Mouse (Mus musculus) embryonic stem cell, embryonic (primary cell): ENCODE measurements around the gene 4933428M09Rik.
"Not testable (repeated sequence)": the region's sequence is repeated elsewhere in the genome, so short reads cannot be mapped to it uniquely, and the experiment has no call there.

Source experiments
- CTCF ChIA-PET, 4 experiments: fragments of 300-600 bp in 2 of 4; fragments of 350-600 bp in 2 of 4; sonication (Branson Sonifier 250); formaldehyde crosslinking; loops; one replicate each; lab custom pipeline; 2022; ENCODE audit warnings: inconsistent platforms in 2 of 4; lab: Charles Lee
- POLR2A ChIA-PET, 4 experiments: fragments of 300-600 bp in 2 of 4; fragments of 350-600 bp in 2 of 4; sonication (Branson Sonifier 250); formaldehyde crosslinking; loops; one replicate each; lab custom pipeline; 2022; ENCODE audit warnings: antibody characterized with exemption in 4 of 4, inconsistent platforms in 1 of 4; lab: Charles Lee

4933428M09Rik gene

DNA sequence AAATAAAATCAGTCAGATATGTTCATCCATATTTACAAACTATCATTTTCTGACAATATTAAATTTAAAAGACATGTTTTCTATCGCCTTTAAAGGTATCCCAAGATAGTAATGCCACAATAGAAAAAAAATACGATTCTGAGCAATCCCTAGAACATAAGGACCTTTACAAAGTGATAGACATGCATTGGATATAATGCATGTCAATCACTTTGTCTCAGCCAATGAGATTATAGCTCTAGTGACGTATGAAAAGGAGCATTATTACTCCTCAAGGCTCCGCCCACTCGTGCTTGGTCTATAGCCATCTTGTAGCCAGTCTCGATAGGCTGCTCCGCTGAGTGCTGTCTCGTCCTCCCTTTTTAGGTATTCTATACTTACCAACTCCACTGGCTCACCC is at the start of gene 4933428M09Rik:
Gene 4933428M09Rik, plus strand, starts transcription at position 301 of the 400 bp plus-strand sequence.
- ChIA-PET POLR2A (no interaction called here), CTCF (no interaction called here)

DNA sequence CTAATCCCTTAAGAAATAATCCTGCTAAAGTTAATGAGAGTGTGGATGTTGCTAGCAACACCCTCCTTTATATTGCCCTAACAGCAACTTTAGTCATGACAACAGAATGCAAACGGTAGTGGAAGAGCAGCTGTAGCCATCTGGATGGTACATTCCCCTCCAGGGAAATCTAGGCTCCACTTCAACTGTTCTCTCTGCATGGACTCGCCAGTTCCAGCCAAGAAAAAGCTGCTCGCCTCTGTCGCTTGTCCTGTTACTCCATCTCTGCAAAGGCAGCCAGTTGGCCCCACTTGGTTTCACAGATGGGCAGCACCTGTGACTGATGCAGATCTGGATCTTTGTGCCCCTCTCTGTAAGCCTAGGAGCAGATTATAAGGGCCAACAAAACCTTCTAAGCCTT is 45.0 kb upstream of the 4933428M09Rik start:
- CTCF ChIA-PET: no interaction called here
- POLR2A ChIA-PET: no interaction called here

DNA sequence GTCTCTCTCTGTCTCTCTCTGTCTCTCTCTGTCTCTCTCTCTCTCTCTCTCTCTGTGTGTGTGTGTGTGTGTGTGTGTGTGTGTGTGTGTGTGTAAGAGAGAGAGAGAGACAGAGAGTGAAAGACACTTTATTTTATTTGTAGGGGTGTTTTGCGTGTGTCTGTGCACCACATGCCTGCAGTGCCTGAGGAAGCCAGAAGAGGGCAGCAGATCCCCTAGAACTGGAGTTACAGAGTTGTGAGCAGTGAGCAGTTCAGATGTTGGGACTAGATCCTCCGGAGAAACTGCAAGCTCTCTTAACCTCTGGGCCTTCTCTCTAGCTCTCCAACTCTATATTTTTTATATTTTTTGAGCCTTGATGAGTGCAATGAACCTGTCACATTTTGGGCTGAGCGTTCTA is 12.5 kb downstream of the 4933428M09Rik start:
- POLR2A ChIA-PET: not testable (repeated sequence)
- CTCF ChIA-PET: interaction anchor here in 3 of 4 experiments (0.6 to 0.8 kb wide), 5 partner anchors 20 to 1134 kb away, joined by 3 to 6 read pairs (median 4); no protein-coding TSS in a partner anchor

DNA sequence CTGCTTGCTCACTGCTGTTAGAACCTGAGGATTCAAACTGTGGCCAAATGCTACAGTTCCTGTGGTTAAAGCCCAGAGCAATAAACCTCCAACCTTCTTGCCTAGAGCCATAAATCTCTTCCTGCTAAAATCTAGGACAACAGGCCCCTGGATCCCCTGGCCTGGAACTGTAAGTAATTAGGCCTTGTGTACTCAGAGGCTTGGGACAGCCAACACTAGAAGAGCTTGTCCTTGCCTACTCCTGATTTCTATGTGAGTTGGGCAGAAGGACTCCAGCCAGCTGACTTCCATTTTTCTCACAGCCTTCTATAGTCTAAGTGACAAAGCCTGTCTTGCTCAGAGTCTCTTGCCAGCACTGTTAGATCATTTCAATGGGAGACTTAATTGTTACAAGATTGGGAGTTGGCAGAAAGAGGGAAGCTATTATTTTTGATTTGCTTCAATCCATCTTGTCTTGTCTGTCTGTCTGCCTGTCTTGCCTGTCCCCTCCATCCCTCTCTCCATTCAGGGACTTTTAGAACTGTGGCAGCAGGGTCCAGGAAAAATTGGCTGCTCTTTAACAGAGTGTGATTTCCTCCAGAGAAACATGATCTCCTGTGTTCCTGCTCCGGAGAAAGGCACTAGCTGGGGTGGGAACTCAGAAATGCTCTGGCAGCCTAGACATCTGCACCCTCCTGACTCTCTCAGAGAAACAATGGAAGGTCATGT is 15.7 kb downstream of the 4933428M09Rik start:
- CTCF ChIA-PET: no interaction called here
- POLR2A ChIA-PET: no interaction called here

DNA sequence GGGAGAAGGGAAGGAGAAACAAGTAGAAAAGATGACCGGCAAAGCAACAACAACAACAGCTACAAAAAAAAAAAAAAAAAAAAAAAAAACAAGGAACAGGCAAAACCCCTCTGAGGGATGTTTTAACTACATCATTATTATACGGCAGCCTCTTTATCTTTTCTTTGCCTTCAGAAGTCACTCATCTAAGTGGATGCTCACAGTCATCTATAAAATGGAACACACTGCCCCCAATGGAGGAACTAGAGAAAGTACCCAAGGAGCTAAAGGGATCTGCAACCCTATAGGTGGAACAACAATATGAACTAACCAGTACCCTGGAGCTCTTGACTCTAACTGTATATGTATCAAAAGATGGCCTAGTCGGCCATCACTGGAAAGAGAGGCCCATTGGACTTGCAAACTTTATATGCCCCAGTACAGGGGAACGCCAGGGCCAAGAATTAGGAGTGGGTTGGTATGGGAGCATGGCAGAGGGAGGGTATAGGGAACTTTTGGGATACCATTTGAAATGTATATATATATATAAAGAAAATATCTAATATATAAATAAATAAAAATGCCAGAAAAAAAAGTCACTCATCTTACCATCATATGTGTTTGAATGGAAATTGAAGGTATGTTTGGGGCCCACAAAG is 30.3 kb downstream of the 4933428M09Rik start:
- CTCF ChIA-PET: interaction anchor here (0.6 to 1.4 kb wide), 8 partner anchors 9 to 928 kb away, joined by 3 to 8 read pairs (median 4); no protein-coding TSS in a partner anchor

DNA sequence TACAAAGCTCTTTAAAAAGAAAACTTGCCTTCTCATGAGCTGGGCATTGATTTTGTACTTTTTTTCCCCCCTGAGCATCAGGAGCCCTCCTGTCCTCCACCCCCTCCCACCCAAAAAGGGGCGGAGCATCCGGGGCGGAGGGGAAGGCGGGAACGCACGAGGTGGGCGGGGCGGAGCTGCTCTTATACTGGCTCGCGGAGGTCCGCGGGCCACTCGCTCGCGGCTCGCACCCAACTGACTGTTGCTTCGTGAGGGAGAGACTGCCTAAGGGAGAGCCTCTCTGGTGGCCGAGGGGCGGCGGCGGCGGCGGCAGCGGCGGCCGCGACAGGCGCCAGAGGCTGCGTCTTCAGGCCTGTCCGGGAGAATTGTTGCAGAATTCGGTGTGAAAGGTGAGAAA is 30.8 kb downstream of the 4933428M09Rik start, which contains the start of gene Mum1l1:
Gene Mum1l1, plus strand, starts transcription at position 214 of the 397 bp plus-strand sequence.
- POLR2A ChIA-PET: interaction anchor here in 3 of 4 experiments (0.7 to 2.2 kb wide), 7 partner anchors 9 to 124 kb away, joined by 3 to 9 read pairs (median 4); partner anchors contain the start of gene Trap1a (in 1 of the 3)
- CTCF ChIA-PET: interaction anchor here (0.7 to 1.4 kb wide), 6 partner anchors 9 to 186 kb away, joined by 3 to 8 read pairs (median 5); no protein-coding TSS in a partner anchor

More for the DNA sequence above, 30.3 kb downstream of the 4933428M09Rik start:
- POLR2A ChIA-PET: interaction anchor here in 3 of 4 experiments (0.5 to 2.2 kb wide), 12 partner anchors 10 to 623 kb away, joined by 3 to 9 read pairs (median 4); partner anchors contain the start of gene Trap1a (in 1 of the 3)

DNA sequence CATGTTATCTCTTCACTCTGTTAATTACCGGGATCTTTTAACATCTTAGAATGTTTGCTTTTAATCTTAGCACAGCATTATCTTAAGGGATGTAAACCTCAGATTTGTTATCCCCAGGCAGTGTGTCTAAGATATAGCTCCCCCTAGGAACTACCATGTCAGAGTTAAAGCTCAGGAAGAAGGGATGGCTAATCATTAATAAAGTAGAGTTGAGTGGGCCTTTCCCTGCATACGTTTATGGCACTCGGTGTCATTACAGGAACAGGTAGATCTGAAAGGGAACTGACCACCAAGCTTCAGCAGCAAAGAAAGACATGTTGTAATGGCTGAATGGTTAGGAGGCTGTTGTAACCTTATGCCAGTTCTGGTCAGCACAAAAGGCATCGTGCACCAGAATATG is 35.7 kb downstream of the 4933428M09Rik start:
- ChIA-PET CTCF (no interaction called here), POLR2A (interaction anchor here in 1 of 4 experiments (1.0 kb wide), 1 partner anchor 119 kb away, joined by 3 read pairs; the partner anchor contains the start of gene Trap1a)

DNA sequence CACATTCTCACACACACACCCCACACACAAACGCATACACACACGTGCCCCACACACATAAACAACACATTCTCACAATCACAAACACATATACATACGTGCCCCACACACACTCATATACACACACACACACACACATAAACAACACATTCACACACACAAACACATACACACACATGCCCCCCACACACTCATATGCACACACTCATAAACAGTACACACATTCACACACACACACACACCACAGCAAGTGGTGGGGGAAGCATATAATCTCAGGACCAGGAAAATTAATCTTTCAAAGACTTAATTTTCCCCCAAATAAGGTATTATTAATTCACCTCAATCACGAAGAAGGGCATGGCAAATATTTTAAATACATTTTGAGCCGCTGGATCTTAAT is 37.4 kb downstream of the 4933428M09Rik start:
- ChIA-PET POLR2A (interaction anchor here in 3 of 4 experiments (1.0 to 1.2 kb wide), 6 partner anchors 11 to 142 kb away, joined by 3 to 7 read pairs (median 4); partner anchors contain the start of gene Trap1a (in 1 of the 3)), CTCF (interaction anchor here in 1 of 4 experiments (1.0 kb wide), 1 partner anchor 15 kb away, joined by 3 read pairs; no protein-coding TSS in a partner anchor)

DNA sequence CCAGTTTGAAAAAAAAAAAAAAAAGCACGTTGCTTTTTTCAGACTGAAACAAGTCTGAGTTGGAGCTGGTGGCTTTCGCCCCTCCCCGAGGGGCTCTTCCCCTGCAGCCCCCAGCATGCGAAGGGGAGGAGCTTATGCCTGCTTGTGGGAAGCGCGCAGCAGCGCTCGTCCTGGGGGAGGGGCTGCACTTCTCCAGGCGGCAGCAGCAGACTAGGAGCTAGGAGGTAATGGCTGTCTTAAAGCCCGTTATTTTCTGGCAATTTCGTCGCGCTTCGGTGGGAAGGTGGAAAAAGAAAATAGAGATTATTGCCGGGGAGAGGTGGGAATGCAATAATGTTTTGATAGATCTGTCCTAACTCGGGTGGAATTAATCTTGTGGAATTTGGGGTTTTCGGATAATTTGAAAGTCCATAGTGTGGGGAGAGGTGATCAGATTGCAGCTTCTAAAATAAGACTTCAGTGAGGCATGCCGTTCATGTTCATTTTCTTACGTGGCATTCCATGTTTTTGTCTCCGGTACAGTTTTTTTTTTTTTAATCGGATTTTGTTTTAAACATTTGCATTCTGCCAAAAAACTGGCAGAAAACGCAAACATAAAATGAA is 38.1 kb downstream of the 4933428M09Rik start:
- ChIA-PET POLR2A (interaction anchor here (0.7 to 1.2 kb wide), 7 partner anchors 11 to 442 kb away, joined by 3 to 7 read pairs (median 4); partner anchors contain the start of gene Trap1a (in 1 of the 4)), CTCF (interaction anchor here in 1 of 4 experiments (1.0 kb wide), 1 partner anchor 14 kb away, joined by 3 read pairs; no protein-coding TSS in a partner anchor)

DNA sequence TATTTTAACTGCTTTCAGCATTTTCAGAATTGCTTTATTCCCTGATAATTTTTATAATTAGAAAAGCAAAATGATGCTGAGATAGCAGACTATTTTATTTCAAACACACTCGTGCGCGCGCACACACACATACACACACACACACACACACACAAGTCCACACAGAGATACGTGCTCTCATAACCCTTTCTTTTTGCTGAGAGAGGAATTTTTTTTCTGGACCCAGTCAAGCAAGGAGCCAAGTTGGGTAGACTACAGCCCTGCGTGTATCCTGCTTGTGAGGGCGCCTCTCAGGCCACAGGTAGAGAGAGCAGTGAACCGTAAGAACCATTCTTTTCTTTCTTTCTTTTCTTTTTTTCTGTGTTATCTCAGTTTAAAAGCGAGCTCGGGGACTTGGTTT is 38.7 kb downstream of the 4933428M09Rik start:
- CTCF ChIA-PET: interaction anchor here in 1 of 4 experiments (1.8 kb wide), 1 partner anchor 8 kb away, joined by 5 read pairs; the partner anchor contains the start of gene Mum1l1

DNA sequence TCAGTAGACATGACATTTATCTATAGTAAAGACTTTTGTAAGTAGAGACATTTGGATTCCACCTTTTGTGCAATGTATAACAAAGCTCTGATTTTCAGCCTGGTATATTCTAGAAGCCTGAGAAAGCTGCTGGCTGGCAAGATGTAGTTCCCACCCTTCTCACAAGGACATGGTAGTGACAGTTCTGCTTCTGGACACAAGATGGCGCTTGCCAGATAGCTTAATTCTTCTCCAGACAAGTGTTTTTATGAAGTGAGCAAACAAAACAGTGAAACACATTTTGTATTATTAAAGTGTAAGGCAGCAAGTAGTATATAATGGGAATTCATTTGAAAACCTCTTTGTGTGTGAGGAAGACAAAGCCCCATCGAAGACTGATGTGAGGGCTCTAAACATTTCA is 40.0 kb downstream of the 4933428M09Rik start:
- POLR2A ChIA-PET: interaction anchor here in 3 of 4 experiments (1.0 to 1.9 kb wide), 3 partner anchors 9 kb away, joined by 3 to 9 read pairs (median 4); partner anchors contain the start of gene Mum1l1 (in 2 of the 3)
- CTCF ChIA-PET: interaction anchor here (0.5 to 1.9 kb wide), 6 partner anchors 9 to 1107 kb away, joined by 3 to 13 read pairs (median 6); partner anchors contain the start of gene Mum1l1 (in 1 of the 4)

More for the DNA sequence above, 38.7 kb downstream of the 4933428M09Rik start:
- POLR2A ChIA-PET: interaction anchor here in 1 of 4 experiments (1.9 kb wide), 1 partner anchor 7 kb away, joined by 9 read pairs; the partner anchor contains the start of gene Mum1l1

DNA sequence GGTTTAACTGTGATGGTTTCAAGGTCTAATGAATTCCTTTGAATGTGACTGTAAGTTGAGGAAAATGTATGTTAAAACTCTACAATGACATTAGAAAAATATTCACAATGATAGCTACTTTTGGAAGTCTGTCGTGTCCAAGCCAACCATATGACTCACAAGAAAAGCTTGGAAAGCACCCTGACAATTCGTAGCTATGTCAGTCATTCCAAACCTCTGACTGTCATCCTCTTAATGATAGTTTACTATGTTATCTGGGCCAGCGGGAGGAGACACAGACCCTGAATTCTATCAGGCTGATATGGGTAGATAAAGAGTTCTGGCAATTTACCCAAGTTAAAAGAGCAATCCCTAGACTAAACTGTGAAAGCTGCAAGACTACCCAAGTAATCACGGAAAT is 41.8 kb downstream of the 4933428M09Rik start:
- ChIA-PET CTCF (interaction anchor here in 1 of 4 experiments (0.9 kb wide), 1 partner anchor 10 kb away, joined by 3 read pairs; no protein-coding TSS in a partner anchor), POLR2A (no interaction called here)

DNA sequence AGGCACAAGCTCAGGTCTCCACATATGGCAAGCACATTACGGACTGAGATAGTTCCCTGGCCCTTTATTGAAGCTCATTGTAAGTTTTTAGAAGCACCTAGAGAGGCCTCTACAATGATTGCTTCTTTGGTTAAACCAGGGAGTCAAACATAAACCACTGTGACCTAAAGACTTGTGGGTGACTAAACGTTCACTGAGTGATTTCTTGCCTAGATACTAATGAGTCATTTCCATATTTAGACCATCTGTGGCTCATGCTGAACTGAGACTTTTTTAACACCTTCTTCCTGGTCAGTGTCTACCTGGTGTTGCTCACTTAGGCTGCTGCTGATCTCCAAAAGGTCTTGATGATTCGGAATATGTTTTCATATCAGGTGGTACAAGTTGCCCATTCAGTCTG is 42.9 kb downstream of the 4933428M09Rik start:
- ChIA-PET POLR2A (no interaction called here), CTCF (no interaction called here)
